Mouse (Mus musculus) gastrocnemius, postnatal 10 days (tissue): Measurements from ENCODE around the gene Kmt2c. TPM values are rescaled to one million over a fixed set of nuclear protein-coding genes. Genes with fewer than 3 reads are reported as not detected.
"Not testable (repeated sequence)": the region's sequence is repeated elsewhere in the genome, so short reads cannot be mapped to it uniquely, and the experiment has no call there.

ENCODE experiments used
- DNase-seq: peaks from one replicate; pipeline ENCODE4 v3.0.0; 2021; ENCODE audit warnings: mixed read lengths
- total RNA-seq, 2 experiments: library from RNA; stranded (reverse); gene quantifications; 2 replicates each; pipeline ENCODE4 v1.2.3; 2021

The Kmt2c gene
- total RNA-seq, 2 experiments from 2014 or later: 32.1 to 43.2 TPM

DNA sequence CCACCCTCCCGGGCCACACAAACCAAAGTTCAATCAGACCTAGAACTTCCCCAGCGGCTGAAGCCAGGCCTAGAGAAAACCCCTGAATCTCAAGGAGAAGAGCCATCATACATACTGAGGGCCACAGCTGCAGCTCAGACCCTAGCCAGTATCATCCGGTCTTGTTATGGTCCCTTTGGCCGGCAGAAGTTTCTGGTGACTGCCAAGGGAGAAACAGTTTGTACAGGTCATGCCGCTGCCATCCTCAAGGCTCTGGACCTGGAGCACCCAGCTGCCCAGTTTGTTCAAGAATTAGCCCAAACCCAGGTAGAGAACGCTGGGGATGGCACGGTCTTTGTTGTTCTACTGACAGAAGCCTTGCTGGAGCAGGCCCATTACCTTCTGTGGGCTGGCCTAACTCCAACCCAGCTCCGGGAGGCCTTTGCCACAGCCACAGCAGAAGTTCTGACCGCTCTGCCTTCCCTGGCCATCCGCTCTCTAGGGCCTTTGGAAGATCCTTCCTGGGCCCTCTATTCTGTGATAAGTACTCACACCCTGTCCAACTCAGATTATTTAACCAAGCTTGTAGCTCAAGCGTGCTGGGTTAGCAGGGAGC is 17.8 kb upstream of the Kmt2c start:
- no peak for DNase-seq

DNA sequence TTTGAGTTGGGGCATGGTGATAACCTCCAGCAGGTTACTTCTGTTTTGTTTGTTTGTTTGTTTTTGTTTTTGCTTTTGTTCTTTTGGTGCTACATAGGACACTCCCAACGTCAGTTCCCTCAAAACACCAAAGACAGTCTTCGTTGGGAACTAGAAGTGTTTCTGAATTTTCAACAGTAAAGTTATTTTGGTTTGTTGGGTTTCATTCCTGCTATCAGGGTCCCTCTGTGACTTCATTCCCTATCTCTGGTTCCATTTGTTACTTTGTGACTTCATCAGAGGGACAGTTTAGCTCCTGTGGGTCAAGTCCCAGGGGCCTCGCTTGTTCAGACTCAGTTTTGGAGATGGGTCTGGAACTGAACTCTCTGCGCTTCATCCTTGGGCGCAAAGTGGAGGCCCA is 17.2 kb upstream of the Kmt2c start, which contains the start of gene Cct8l1:
Gene Cct8l1, plus strand, starts transcription at position 301 of the 400 bp plus-strand sequence.
- no peak for DNase-seq

DNA sequence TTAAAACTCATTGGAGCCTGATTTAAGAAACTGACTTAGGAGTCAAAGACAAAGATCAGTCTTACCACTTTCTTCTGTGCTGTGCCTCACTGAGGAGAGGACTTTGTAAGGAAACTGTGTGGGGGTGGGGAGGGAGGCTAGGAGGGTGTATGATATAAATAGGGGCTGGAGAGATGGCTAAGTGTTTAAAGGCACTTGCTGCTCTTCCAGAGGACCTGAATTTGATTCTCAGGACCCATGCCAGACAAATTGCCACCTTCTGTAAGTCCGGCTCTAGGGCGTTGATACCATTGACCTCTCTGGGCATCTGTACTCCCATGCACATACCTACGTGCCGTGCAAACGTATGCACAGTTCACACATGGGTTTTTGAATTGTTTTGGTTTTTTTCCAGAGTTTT is 7.5 kb upstream of the Kmt2c start:
- DNase-seq: no peak

DNA sequence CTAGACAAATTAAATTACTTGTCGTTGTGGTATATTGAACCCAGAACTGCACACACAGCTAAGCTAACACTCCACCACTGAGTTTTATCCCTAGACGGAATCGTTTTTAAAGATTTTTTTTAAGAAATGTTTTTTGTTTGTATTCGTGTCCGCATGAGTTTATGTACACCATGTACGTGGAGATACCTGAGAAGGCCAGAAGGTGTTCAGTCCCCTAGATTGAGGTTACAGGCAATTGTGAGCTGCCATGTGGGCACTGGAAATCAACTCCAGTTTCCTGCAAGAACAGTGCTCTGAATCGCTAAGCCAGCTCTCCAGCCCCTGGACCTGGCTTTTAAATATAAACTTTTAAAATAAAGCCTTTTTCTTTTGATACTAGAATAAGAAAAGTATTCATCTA is 2.1 kb upstream of the Kmt2c start:
- DNase-seq: no peak

DNA sequence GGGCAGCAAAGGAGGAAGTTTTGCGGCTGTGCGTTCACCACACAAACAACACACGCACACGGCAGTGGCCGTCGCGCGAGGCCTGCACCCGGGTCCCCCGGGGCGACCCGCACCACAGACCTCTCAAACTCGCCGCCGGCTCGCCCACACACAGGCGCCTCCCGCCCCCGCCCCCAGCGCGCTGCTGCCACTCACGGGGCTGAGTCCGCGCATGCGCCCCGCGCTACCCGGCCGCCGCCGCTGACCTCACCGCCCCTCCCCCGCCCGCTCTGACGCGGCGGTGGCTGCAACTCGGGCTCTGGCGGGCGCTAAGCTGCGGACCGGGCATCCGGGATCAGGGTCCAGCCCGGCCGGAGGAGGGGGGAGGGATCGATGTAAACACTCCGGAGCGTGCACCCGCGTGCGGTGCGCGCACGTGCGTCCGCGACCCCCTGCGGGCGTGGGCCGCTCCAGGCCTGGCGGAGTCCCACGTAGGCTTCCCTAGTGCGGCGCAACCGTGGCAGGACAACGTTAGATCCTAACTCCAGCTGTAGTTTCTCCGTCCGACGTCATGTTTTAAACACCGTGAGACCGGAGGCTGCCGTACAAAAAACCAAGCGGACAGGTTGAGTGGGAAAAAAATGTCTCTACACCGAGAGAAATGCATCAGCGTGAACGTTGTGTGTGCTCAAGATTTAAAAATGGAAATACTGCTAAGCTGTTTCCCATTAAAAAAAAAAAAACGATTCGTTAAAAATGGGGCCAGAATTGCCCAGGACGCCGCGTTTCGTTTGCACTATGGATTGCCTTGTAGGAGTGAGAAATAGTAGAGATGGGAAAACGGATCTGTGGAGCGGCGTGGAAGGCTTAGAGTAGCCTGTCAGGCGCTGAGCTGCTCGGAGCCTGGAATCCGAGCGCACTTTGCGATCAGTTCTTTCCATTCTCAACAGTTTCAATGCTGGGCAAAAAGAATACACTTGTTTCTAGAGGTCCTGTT is 1.1 kb upstream of the Kmt2c start:
- DNase-seq: peak; percentile 99

DNA sequence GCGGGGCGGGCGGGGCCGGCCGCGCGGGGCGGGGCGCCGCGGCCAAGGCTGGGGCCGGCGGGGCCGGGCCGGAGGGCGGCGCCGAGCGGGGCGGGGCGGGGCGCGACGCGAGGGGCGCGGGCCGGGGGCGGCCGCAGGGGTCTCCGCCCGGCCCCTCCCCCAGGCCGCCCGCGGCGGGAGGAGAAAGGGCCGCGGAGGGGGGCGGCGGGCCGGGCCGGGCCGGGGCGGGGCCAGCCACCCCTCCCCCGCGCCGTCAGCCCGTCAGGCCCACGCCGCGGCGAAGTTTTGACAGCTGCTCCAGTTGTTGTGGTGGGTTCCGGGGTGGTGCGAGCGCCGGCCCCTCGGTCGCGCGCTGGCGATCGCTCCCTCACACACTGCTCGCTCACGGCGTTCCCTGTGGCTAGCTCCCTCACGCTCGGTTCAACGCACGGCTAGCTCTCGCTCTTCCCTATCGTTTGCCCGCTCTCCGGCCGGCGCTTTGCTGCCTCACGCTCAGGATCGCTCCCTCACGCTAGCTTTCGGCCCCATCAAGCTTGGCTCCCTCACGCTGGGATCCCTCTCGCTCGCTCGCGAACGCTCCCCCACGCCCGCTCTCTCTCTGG is 339 bp upstream of the Kmt2c start:
- DNase-seq: peak; percentile 78

DNA sequence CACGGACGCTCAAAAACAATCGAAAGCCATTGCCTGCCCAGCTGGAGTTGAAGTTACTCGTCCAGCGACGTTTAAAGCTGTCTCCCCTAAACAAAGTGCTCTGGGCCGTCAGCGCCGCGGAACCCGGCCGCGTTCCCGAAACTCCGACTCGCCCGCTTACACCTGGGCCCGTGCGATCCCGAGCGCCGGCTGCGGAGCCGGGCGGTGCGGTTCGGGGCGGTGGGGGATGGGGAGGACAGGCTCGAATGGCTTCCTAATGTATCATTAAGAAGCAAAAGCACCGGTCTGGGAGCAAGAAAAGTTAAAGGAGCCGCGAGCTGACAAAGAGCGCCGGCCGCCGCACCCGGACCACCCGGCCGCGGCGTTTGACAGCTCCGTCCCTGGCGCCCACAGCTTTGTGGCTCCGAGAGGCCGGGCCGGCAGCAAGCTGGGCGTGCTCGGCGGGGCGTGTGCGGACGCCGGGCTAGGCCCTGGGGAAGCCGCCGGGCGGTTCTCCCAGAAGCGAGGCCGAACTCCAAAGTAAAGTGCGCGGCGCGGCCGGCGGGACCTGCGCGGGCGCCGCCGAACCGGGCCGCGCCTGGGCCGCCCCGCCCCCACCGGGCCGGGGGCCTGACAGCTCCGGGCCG is 750 bp downstream of the Kmt2c start:
- DNase-seq: peak; percentile 72

DNA sequence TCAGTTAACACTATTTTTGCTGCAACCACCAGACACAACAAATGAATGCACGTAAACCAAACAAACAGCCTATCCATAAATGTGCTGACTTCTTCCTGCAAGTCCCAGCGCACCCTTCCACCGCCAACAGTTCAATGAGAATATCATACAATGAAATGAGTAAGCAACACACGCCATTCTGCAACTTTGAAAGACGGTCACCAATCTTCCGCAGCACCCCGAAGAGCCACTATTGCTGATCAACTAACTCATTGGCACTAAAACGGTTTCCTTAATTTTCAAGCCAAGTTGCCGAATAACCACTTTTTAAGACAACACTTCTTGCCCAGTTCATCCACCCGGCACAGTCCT is 1.2 kb downstream of the Kmt2c start:
- DNase-seq: no peak

DNA sequence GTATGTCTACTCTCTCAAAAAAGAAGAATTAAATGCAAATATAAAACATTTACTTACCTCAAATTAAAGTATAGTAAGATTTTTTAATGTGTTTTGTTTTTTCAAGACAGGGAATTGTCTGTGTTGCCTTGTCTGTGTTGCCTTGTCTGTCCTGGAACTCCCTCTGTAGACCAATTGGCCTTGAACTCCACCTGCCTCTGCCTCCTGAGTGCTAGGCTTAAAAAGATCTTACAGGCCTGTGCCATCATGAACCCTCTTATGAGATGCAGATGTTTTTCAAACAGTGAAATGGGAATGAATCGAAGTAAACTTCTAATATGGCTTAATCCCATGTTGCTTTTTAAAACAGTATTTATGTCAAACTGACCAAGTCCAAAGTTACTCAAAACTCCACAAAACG is 1.9 kb downstream of the Kmt2c start:
- DNase-seq: no peak

DNA sequence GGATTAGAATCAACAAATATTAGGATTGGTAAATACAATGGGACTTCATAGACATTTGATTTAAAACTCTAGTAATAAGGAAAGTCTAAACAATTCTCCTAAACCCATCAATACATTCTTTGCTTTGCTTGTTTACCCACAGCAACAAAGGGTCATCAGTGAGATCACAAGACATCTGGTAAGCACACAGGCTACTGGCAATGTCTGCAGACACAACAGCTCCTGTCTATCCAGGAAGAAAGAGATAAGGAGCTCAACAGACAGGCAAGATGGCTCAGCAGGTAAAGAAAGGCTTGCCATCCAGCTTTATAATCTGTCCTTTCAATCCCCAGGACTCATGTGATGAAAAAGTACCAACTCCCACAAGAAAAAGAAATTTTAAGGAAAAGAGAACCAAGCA is 19.7 kb downstream of the Kmt2c start:
- no peak for DNase-seq

DNA sequence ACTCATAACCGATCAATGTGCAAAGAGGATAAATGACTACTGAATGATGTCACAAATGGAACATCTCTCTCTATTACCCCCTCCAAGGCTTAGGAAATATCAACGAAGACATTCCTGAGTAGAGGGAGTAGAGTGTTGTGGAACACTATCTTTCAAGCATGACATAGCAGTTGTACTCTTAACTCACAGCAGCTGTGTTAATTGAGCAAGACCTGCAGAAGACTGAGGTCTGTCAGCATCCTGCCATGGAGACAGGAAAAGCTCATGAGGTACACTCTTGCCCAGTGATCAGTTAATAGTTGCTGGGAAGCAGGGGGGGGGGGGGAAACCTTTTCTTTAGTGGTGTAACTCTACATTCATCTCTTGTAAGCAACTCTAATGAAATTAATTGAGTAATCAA is 22.8 kb downstream of the Kmt2c start:
- no peak for DNase-seq

DNA sequence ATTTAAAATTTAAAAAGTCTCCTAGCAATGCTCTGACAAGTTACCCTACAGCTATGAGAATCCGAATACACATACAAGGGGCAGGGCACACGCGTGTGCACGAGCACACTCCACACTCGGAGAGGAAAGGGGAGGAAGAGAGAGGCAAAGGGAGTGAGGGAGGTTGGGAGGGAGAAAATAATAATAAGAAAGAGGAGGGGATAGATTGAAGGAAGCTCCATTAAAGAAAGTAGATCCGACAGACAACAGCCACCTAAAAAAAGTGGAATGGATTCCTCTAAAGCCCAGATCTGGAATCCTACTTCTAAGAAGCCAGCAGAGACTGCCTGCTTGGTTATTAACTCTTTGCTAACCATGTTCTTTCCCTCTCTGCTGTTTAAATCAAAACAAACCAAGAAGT is 26.5 kb downstream of the Kmt2c start:
- no peak for DNase-seq

DNA sequence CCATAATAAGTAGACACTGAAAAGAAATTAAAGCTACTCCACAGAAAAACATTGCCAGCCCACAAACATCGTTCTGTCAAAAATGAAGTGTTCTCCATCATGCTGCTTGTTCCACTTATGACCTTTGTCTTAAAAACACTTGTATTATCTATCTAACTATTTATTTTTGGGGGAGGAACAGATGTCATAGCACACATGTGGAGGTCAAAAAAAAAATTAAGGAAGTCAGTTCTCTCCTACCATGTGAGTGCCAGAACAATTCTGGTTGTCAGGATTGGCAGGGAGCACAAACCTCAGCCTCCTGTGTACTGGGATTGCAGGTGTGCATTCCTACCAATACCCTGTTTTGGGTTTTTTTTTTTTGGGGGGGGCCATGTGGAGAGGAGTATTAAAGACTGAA is 36.6 kb downstream of the Kmt2c start:
- no peak for DNase-seq

DNA sequence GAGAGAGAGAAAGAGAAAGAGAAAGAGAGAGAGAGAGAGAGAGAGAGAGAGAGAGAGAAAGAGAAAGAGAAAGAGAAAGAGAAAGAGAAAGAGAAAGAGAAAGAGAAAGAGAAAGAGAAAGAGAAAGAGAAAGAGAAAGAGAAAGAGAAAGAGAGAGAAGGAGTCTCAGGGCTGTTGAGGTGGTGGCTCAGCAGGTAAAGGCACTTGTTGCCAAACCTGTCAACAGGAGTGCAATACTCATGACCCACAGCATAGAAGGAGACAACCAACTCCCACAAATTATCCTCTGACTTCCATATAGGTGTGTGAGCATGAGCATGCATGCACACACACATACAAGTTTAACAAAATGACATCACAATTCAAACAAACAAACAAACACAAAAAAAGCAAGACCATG is 43.2 kb downstream of the Kmt2c start:
- DNase-seq: not testable (repeated sequence)

DNA sequence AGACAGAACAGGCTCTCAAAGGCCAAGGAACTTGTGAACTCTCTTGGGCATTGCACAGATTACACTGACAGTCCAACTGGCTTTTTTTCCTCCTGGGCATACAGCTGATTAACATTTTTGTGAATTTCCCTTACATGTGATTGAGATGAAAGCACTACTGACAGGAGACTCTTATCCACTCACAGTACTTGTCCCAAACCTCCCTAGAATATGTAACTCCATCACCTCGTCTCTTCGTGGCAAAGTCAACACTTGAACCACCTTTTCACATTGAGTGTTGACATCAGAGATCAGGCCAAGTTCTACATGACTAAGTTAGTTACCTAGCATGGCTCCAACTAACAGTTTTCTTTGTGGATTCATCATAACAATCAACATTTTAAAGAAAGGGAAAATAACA is 45.9 kb downstream of the Kmt2c start:
- DNase-seq: no peak

DNA sequence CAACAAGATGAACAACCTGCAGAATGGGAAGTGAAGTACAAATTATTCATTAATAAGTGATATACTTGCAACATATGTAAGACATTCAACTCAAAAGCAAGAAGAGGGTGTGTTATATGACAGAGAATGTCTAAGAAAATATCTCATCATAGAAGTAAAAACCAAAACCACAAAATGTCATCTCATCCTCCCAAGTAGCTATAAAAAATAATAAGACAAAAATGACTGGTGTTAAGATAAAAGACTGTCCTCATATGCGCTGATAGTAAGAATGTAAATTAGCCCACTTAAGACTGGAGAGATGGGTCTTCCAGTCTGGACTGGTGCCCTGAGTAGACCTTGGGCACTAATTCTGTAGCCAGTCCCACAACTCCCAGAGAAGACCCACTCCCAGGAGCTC is 61.1 kb downstream of the Kmt2c start:
- no peak for DNase-seq

DNA sequence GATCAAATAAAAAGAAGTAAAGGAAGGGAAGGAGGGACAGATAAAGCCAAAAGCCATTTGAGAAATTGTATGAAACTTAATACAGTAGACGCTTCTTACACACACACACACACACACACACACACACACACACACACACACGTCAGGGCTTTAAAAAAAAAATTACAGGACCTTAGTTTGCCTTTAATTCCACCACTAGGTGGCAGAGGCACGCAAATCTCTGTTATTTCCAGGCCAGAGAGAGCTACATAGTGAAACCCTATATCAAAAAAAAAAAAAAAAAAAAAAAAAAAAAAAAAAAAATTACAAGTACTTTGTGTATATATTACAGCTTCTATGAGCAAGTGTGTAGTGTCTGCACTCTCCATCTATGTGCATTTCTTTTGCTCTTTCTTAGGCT is 62.5 kb downstream of the Kmt2c start:
- peak; percentile 17 for DNase-seq

DNA sequence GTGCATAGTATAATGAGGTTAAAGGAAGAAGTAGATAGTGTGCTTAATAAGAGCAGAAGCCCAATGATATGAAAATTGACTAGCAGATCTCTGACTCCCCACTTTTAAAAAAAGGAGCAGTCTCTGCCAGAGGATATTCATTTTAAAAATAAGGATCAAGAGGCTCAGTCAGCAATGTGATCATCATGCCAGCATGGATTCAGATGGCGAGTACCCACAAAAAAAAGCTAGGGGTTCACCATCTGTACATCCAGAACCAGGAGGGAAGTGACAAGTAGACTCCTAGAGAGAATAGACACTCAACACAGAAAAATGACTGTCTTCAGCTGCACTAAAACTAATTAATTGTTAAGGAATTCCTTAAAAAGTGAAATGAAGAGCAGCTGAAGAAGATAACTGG is 76.0 kb downstream of the Kmt2c start:
- no peak for DNase-seq

DNA sequence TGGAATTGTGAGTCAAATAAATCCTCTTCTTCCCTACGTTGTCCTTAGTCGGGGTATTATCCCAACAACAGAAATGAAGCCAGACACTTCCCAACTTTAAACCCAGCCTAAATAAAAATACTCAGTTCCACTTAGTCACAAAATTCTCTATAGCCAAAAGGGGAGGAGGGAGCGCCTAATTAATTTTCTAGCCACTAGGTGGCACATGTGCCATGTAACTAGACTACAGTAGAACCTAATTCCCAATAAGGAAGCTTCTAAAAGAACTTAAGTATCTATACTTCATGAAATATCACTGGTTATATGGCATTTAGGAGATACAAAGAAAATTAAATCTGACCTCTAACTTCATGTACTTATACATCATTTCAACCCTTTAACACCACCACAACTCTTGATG is 78.0 kb downstream of the Kmt2c start:
- peak; percentile 41 for DNase-seq

DNA sequence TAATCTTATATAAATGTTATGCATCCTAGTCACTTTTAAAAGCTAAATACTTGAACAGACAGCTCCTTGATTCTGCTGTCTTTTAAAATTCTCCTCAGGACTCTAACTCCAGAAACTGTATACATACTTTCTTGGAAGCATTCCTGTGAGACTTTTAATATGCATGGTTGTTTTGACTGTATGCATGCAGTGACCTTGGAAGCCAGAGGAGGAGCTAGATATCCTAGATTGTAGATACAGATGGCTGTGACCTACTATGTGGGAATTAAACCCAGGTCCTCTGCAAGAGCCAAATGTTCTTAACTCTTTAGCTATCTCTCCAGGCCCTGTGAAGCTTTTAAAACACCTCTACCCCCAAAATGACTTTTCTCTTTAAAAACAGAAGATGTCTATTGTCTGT is 83.2 kb downstream of the Kmt2c start:
- DNase-seq: no peak

DNA sequence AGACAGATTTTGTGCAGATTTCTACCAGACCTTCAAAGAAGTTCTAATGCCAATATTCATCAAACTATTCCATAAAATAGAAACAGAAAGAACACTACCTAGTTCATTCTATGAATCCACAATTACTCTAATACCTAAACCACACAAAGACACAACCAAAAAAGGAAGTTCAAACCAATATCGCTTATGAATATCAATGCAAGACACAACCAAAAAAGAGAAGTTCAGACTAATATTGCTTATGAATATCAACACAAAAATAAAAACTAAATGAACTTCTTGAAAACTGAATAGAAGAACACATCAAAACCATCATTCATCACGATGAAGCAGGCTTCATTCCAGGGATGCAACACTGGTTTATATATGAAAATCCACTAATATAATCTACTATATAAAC is 101.9 kb downstream of the Kmt2c start:
- no peak for DNase-seq

DNA sequence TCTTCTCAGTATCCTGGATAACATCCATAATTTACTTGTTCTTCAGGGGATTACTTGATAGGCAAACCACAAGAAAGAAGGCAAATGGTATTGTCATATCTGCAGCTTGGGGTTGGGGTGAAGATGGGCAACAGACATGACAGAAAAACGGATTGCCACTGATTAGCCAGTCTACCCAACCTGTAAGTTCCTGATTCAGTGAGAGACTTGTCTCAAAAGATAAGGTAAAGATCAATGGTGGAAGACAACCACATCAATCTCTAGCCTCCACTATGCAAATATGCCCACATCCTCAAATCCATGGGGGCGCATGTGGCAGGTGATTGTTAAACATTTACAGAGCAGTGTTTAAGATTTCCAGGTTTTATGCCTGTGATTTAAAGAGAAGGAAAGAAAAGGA is 105.9 kb downstream of the Kmt2c start:
- no peak for DNase-seq

DNA sequence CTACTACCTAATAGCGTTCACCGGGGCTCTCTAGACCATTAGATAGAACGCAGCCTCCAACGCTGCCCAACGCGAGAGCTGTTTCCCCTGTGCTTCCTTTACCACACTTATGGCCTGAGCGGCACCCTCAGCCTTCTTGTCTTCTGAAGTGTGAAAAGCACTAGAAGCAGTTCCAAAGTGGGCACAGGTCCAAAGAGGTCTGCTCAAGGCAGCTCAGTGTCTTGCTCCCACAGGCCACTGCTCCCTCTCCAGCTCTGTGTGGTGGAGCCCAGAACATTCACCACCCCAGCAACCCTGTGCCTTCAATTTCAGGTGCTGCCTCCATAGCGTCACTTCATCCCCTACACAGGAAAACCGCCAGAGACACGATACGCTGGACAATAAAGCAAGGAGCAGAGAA is 115.0 kb downstream of the Kmt2c start:
- peak; percentile 9 for DNase-seq
